Mouse (Mus musculus) right cerebral cortex, adult 2 months (tissue): Measurements from ENCODE around the gene Ctsl.

Experiments
- DNase-seq, 2 experiments: peaks; one replicate each; pipeline ENCODE4 v3.0.0; 2021 to 2022; ENCODE audit warnings: low spot score in 2 of 2

Ctsl gene

DNA sequence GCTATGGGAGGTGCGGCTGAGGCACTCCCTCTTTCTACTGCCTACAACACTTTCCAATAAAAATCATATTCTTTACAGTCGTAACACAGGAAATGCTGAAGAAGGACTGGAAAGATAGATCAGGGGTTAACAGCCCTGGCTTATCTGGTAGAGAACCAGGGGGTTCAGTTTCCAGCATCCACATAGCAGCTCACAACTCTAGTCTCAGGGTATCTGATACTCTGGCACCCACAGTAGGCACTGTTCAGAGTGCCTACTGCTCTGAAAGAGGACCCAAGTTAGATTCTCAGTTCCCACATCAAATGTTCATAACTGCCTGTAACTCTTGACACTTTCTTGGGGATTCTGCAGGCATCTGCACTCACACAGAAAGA lies 57.8 kb downstream of the Ctsl start:
- no peak for DNase-seq

DNA sequence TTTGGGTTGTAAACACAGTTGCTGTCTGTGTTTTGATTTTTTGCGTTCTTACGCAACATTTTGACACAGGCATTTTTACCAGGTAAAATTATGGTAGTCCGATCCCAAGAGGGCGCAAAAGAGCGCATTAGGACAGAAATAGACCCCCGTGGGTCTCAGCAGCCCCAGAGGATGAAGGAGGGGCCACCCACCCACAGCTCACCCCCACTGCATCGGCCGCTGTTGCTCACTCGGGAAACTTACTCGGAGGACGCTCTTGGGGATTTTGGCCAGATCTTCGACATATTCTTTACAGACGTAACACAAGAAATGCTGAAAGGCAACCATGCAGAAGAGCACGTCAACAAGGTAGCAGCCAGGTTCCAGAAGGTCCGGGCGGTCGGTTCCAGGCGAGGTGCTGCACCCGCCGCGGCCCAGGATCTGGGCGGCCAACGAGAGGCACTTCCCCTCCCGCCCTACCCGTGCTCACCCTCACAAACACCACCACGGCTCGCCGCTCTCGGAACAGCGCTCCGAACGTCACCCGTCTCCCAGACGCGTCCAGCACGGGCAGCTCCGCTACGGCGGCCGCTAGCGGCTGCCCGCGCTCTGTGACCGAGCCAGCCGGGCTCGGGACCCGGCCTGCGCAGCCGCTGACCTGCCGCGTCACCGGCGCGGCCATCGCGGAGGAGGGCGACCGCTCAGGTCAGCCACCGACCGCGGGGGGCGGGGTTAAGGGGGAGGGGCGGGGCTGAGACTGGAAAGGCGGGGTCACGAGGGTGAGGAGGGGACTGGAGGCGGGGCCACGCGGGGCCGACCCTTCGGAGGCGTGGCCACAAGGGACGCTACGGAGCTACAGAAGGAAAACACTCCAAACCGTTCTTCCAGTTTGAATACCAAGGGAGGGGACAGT lies 58.4 kb downstream of the Ctsl start, which contains the start of gene Aaed1:
Aaed1 (minus strand) TSS at position 687 of the 892 bp plus-strand sequence.
- peak; percentile 89 to 91 for DNase-seq

DNA sequence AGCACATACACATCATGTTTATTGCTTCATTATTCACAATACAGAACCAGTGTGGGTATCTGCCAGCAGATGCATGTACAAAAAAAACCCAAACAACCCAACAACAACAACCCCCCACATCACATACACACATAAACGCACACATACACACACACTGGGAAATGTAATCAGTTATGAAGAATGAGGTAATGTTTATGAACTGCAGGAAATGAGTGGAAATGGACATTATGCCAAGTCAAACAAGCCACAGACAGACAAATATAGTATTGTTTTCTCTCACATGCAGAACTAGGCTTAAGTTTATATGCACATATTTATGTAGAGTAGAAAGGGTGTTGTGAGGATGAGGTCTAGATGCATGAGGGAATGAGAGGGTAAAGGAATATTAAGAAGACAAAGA lies 59.4 kb downstream of the Ctsl start:
- DNase-seq = no peak

- DNase-seq = no peak
Observed at GRCm38 (mm10) chr13:64310585-64310984, 60.1 kb downstream of the Ctsl start.

- no peak for DNase-seq
Observed at GRCm38 (mm10) chr13:64309842-64310241, 60.8 kb downstream of the Ctsl start.
